Mouse (Mus musculus) liver, postnatal 0 days (tissue): ENCODE measurements around the gene Dgkb. TPM values are rescaled to one million over a fixed set of nuclear protein-coding genes. Genes with fewer than 3 reads are reported as not detected.

Experiments used
- ATAC-seq: fragments of 200-750 bp; cut with Nextera tagmentation; 2 replicates; pipeline ENCODE4 v1.8.0; 2017; ENCODE audit warnings: mild to moderate bottlenecking, moderate library complexity
- DNase-seq: peaks from one replicate; pipeline ENCODE4 v3.0.0-alpha.2; 2016
- H3K27ac ChIP-seq: fragments of 300-500 bp; sonication (generic); 2 replicates; pipeline ENCODE4 v1.5.1; 2014; ENCODE audit warnings: antibody characterized with exemption, moderate library complexity, mild to moderate bottlenecking, low read depth
- H3K27me3 ChIP-seq: fragments of 300-500 bp; sonication (generic); 2 replicates; pipeline ENCODE4 v1.6.1; 2014; ENCODE audit warnings: low read length, control low read depth, mixed read lengths; ENCODE audit not compliant: insufficient read depth
- H3K36me3 ChIP-seq: fragments of 300-500 bp; sonication (generic); replicated peaks from 2 replicates; pipeline ENCODE4 v1.6.1; 2014; ENCODE audit warnings: mild to moderate bottlenecking, control low read depth, low read length, moderate library complexity, mixed read lengths; ENCODE audit not compliant: insufficient read depth
- H3K4me1 ChIP-seq: fragments of 300-500 bp; sonication (generic); 2 replicates; pipeline ENCODE4 v1.6.1; 2014; ENCODE audit warnings: antibody characterized with exemption, mild to moderate bottlenecking, control low read depth; ENCODE audit not compliant: insufficient read depth
- H3K4me2 ChIP-seq: fragments of 300-500 bp; sonication (generic); 2 replicates; pipeline ENCODE4 v1.6.1; 2014; ENCODE audit warnings: low read depth, mild to moderate bottlenecking, low read length, moderate library complexity, mixed read lengths
- H3K4me3 ChIP-seq: fragments of 300-500 bp; sonication (generic); 2 replicates; pipeline ENCODE4 v1.5.1; 2014; ENCODE audit warnings: low read depth, low read length
- H3K9ac ChIP-seq: fragments of 300-500 bp; sonication (generic); replicated peaks from 2 replicates; pipeline ENCODE4 v1.6.1; 2014; ENCODE audit warnings: mild to moderate bottlenecking, moderate library complexity
- H3K9me3 ChIP-seq: fragments of 300-500 bp; sonication (generic); 2 replicates; pipeline ENCODE4 v1.6.1; 2016; ENCODE audit warnings: mild to moderate bottlenecking, control low read depth, low read length, mixed read lengths
- CTCF ChIP-seq: sonication (generic); IDR thresholded peaks from 2 replicates; pipeline ENCODE4 v1.5.1; 2016; ENCODE audit warnings: antibody characterized with exemption, low read depth
- EP300 ChIP-seq: IDR thresholded peaks from 2 replicates; pipeline ENCODE4 v1.6.1; 2016; ENCODE audit warnings: antibody characterized with exemption, low read depth, mild to moderate bottlenecking
- WGBS: fragments of 180-500 bp; shearing (Covaris S2); extraction: QIAGEN DNeasy Blood & Tissue Kit; methylation state at CpG from one replicate; pipeline ENCODE4 v1.1.7; 2014; ENCODE audit not compliant: insufficient replicate concordance; 5-methylcytosine and 5-hydroxymethylcytosine counted together
- polyA plus RNA-seq: library from polyadenylated mRNA; unstranded; fragments of >200 nt; fragmentation: Nextera tagmentation; extraction: Ambion mirVana; gene quantifications from 2 replicates; pipeline ENCODE4 v1.2.1, GENCODE M21; 2015

The Dgkb gene
- polyA plus RNA-seq, 1 experiment from 2014 or later, result not detected

DNA sequence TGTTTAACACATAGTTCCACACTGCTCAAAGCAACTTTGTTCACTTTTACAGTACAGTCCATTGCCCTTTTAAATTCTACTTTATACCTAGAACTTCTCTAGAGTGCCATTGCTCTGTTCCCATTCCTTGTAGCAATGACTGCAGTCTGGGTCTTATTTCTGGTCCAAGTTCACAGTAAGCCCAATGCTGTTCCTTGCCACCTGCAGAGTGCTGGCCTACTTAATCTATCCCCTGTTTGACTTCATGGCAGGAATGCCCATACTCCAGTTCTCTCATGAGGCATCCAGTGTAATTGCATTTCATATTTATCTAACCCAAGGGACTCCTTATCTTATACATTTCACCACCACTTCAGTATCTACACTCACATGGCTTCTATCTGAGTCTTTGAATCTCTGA is 772.4 kb downstream of the Dgkb start:
- DNase-seq, result no peak
- no peak overlapping the region for H3K4me3 ChIP-seq
- H3K4me2 ChIP-seq, result no peak overlapping the region
- no peak overlapping the region for H3K27ac ChIP-seq
- H3K9me3 ChIP-seq, result no peaks in the 10 kb centered on the region
- no peak overlapping the region for H3K9ac ChIP-seq
- no peak for ATAC-seq
- TF ChIP-seq CTCF (no peak), EP300 (no peak)
- no peaks in the 10 kb centered on the region for H3K4me1 ChIP-seq
- no peaks in the 10 kb centered on the region for H3K27me3 ChIP-seq
- H3K36me3 ChIP-seq, result no peaks in the 10 kb centered on the region

- 82% methylated on average over 2 of the region's 2 CpGs for WGBS
- Histone ChIP-seq H3K27me3 (no peaks in the 10 kb centered on the region), H3K4me1 (no peaks in the 10 kb centered on the region), H3K36me3 (no peaks in the 10 kb centered on the region), H3K9me3 (no peaks in the 10 kb centered on the region), H3K27ac (no peak overlapping the region), H3K4me2 (no peak overlapping the region), H3K4me3 (no peak overlapping the region), H3K9ac (no peak overlapping the region)
- TF ChIP-seq CTCF, result no peak
- no peak for TF ChIP-seq EP300
- ATAC-seq (no peak), DNase-seq (no peak)
Observed at GRCm38 (mm10) chr12:38593653-38594052, 776.1 kb downstream of the Dgkb start.

DNA sequence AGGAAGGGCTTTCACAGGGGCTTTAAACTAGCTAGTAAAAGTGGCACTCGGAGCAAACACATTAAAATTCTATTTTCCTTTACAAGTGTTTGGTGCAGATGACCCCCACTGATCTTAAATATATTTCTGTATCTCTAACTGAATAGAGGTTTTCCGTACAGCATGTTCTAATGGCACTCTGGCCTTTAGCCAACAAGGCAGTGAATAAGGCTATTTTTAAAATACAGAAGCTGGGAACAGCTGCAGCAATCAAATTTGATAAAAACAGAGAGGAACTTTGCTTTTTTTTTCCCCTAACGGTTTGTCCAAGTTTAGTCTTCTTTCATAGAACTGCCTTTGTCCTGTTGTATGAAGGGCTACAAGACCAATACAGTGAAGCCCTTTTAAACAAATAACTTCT is 776.5 kb downstream of the Dgkb start:
- Histone ChIP-seq H3K27ac (no peak overlapping the region), H3K4me2 (no peak overlapping the region), H3K36me3 (no peaks in the 10 kb centered on the region), H3K4me1 (no peaks in the 10 kb centered on the region), H3K4me3 (no peak overlapping the region), H3K9me3 (no peaks in the 10 kb centered on the region), H3K9ac (no peak overlapping the region), H3K27me3 (no peaks in the 10 kb centered on the region)
- DNase-seq, result no peak
- TF ChIP-seq CTCF, result no peak
- TF ChIP-seq EP300, result no peak
- WGBS, result 42% methylated on average over 3 of the region's 3 CpGs
- no peak for ATAC-seq

DNA sequence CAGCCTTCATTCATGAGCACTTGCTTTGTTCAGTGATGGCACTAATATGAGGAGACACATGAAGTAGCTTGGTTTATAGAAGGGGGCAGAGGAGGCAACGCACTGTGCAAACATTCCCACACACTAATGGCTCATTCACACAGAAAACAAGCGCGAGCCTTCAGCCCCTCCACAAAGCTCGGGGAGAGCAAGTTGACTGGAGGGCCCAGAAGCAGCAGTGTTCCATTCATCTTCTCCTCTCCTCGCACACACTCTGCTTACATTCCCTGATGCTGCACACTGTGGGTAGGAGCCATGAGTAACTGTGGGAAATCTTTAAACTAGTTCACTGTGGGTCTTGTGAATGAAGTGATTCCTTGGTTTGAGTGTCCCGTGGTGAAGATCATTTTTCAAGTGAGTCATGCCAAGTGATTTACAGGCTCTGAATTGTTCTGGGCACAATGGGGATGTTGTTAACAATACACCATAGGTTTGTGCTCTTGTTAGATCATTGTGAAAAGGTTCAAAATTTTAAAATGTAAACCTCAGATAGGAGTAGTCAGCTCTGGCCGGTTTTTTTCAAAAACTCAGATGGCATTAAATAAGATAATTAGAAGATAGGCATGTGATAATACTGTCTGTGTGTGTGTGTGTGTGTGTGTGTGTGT is 779.0 kb downstream of the Dgkb start:
- no peak for TF ChIP-seq CTCF
- TF ChIP-seq EP300, result no peak
- no peak for DNase-seq
- Histone ChIP-seq H3K27ac (no peak overlapping the region), H3K4me2 (no peak overlapping the region), H3K9ac (no peak overlapping the region), H3K36me3 (no peaks in the 10 kb centered on the region), H3K9me3 (no peaks in the 10 kb centered on the region), H3K27me3 (no peaks in the 10 kb centered on the region), H3K4me1 (no peaks in the 10 kb centered on the region), H3K4me3 (no peak overlapping the region)
- 65% methylated on average over 7 of the region's 7 CpGs for WGBS
- no peak for ATAC-seq

- H3K27ac ChIP-seq, result no peak overlapping the region
- ATAC-seq, result no peak
- no peak for DNase-seq
- no peak overlapping the region for H3K9ac ChIP-seq
- WGBS, result 65% methylated on average over 2 of the region's 2 CpGs
- TF ChIP-seq EP300 (no peak), CTCF (no peak)
- no peak overlapping the region for H3K4me2 ChIP-seq
- no peaks in the 10 kb centered on the region for H3K27me3 ChIP-seq
- H3K36me3 ChIP-seq, result no peaks in the 10 kb centered on the region
- no peak overlapping the region for H3K4me3 ChIP-seq
- H3K9me3 ChIP-seq, result no peaks in the 10 kb centered on the region
- no peaks in the 10 kb centered on the region for H3K4me1 ChIP-seq
Observed at GRCm38 (mm10) chr12:38598096-38598495, 780.6 kb downstream of the Dgkb start.

DNA sequence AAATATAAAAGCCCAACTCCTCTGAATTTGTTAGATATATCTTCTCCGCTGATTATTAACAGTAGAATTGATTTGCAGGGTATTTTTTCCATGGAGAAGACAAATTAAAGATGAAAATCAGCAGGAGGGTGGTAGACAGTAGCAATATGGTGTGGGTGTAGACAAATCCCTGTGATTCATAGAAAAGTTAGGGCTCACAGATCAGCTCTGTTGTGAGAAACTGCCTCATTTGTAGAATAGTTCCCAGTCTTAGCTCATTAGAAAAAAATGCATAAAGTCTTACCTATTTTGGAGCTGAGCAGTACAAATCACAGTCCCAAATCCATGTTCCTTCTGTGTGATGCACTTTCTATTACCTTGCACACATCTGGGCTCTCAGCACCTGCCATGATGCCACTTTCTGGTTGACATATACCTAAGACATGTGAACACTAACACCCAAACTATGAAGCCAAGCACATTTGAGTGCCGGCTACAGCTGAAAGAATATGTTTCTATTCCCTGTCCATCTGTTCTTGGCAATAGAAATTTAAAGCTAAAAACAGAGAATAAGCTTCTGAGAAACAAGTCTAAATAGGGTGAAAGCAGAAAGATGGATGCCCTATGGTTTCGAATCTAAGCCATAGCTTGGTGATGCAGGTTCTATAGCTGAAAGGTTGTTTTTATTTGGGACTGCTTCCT is 782.8 kb downstream of the Dgkb start:
- H3K9ac ChIP-seq, result no peak overlapping the region
- H3K27ac ChIP-seq, result no peak overlapping the region
- ATAC-seq, result no peak
- H3K27me3 ChIP-seq, result no peaks in the 10 kb centered on the region
- no peak for DNase-seq
- WGBS, result 71% methylated on average over 3 of the region's 3 CpGs
- no peak for TF ChIP-seq CTCF
- no peak for TF ChIP-seq EP300
- H3K4me3 ChIP-seq, result no peak overlapping the region
- H3K9me3 ChIP-seq, result no peaks in the 10 kb centered on the region
- no peaks in the 10 kb centered on the region for H3K36me3 ChIP-seq
- no peak overlapping the region for H3K4me2 ChIP-seq
- no peaks in the 10 kb centered on the region for H3K4me1 ChIP-seq

DNA sequence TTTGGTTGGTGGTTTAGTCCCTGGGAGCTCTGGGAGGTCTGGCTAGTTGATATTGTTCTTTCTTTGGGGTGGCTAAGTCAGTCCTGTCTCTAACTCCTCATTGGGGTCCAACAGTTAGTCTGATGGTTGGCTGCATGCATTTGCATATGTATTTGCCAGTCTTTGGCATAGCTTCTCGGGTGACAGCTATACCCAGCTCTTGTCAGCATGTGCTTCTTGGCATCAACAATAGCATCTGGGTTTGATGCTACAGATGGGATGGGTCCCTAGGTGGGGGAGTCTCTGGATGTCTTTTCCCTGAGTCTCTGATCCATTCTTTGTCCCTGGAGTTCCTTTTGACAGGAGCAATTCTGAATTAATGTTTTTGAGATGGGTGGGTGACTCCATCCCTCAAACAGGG is 790.6 kb downstream of the Dgkb start:
- no peak for ATAC-seq
- TF ChIP-seq EP300 (no peak), CTCF (no peak)

More for the DNA sequence above, 790.6 kb downstream of the Dgkb start:
- Histone ChIP-seq H3K4me1 (no peaks in the 10 kb centered on the region), H3K4me3 (no peak overlapping the region), H3K27me3 (no peaks in the 10 kb centered on the region), H3K36me3 (no peaks in the 10 kb centered on the region), H3K27ac (no peak overlapping the region), H3K9ac (no peak overlapping the region), H3K9me3 (no peaks in the 10 kb centered on the region), H3K4me2 (no peak overlapping the region)
- DNase-seq, result no peak
- 39% methylated on average over 1 of the region's 1 CpGs for WGBS
